In the genomic region with DNA sequence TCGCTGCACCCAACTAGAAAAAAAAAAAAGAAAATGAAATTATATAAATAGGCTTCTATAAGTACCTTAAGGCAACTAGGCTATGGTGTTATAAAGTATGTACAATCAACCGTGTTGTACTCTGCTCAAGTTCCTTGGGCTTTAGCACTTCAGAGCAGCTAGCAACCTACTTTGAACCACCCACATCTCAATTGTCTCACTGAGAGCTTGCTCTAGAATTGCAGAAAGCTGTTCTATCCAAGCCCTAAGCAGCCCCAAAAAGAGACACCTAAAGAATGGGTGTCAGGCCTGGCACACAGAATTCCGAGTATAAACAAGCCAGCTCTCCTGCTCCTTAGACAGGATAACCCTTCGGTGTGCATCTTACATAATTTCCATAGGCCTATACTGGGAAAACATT, we compare ENCODE assay signal across 27 mouse cellular contexts.
DNase-seq lines count a peak whose midpoint lies in the region; ATAC-seq and TF ChIP-seq lines count a peak whose summit lies in the region.
"Had no signal": no experiment of that assay in that cellular context is flagged by ENCODE, and none has a peak within 500 bp of the region (broad histone marks: within the 10 kb centered on the region; RNA-seq: fewer than 3 reads in every experiment).

No protein-coding gene starts in this region.

- no peak overlapping the region for H3K4me3 ChIP-seq in left cerebral cortex, adult 2 months
- H3K4me3 ChIP-seq: embryonic facial prominence, embryonic 12.5 days; embryonic facial prominence, embryonic 15.5 days; heart, embryonic 12.5 days; heart, embryonic 15.5 days; hindbrain, embryonic 10.5 days had no signal

- intact Hi-C loops in left cerebral cortex, adult 2 months (cut with DNase I): loop anchor here (2.0 to 5.0 kb wide), 3 partner anchors 15 to 307 kb away; partner anchors contain the start of gene Pcsk2
- intact Hi-C loops in left cerebral cortex, postnatal 10 days (cut with DNase I): no loop called here

- DNase-seq in frontal cortex, postnatal 25 days (ENCODE audit: low spot score in 2 of 2): no peak
- no peak for DNase-seq in left cerebral cortex, adult 2 months (ENCODE audit: extremely low spot score in 1 of 2, low spot score in 2 of 2)
- no peak for DNase-seq in left cerebral cortex, postnatal 10 days (ENCODE audit: extremely low spot score in 1 of 2, low spot score in 2 of 2)
- DNase-seq in right cerebral cortex, adult 2 months (ENCODE audit: low spot score in 2 of 2): peak; percentile 25 to 32
- no peak for DNase-seq in right cerebral cortex, postnatal 4 days
- DNase-seq: adrenal gland, adult 8-10 months; adrenal gland, postnatal 25 days; cerebellum, adult 11 months; cerebellum, adult 2 months; cerebellum, adult 9-11 months; cerebellum, postnatal 25 days; forebrain, postnatal 0 days; gastrocnemius, postnatal 25 days; heart, adult 18-20 months; heart, postnatal 10 days; heart, postnatal 36 days had no signal

- no peak for TF ChIP-seq CTCF in left cerebral cortex, adult 2 months (IDR thresholded peaks at IDR 0.05)

- peak overlapping the region; percentile 55; the same call in 1 of the 2 replicates for H3K27ac ChIP-seq in left cerebral cortex, adult 2 months
- H3K27ac ChIP-seq: embryonic facial prominence, embryonic 12.5 days; embryonic facial prominence, embryonic 15.5 days; heart, embryonic 15.5 days; hindbrain, embryonic 10.5 days; hindbrain, embryonic 14.5 days; hindbrain, postnatal 0 days had no signal

- ATAC-seq in frontal cortex, adult (ENCODE audit: low TSS enrichment): peak; percentile 94
- ATAC-seq: activated CD4-positive, CD25-positive, alpha-beta regulatory T cell, adult 4 months; forebrain, embryonic 14.5 days; forebrain, postnatal 0 days; hindbrain, postnatal 0 days; inflammation-experienced regulatory T-cells, adult 6 months had no signal

Comparison
In these comparisons a context has a peak if more than half of its experiments do, and no peak if none do; other contexts are left out.
1. DNase-seq: peak in right cerebral cortex, adult 2 months (2 of 2); none in frontal cortex, postnatal 25 days (0 of 2), left cerebral cortex, adult 2 months (0 of 2), left cerebral cortex, postnatal 10 days (0 of 2) and right cerebral cortex, postnatal 4 days (single experiment).